Mouse (Mus musculus) small intestine, adult 2 months (tissue): Measurements from ENCODE around the gene Foxj1. TPM values are rescaled to one million over a fixed set of nuclear protein-coding genes. Genes with fewer than 3 reads are reported as not detected.

Experiments
- H3K27ac ChIP-seq: fragments of 200-500 bp; 2 replicates; pipeline ENCODE4 v1.5.1; 2012; ENCODE audit warnings: low read depth, low read length, control low read depth, inconsistent platforms; ENCODE audit not compliant: insufficient read depth
- H3K27me3 ChIP-seq: fragments of 200-500 bp; 2 replicates; pipeline ENCODE4 v1.6.1; 2012; ENCODE audit warnings: mild to moderate bottlenecking, moderate library complexity, low read length, inconsistent platforms; ENCODE audit not compliant: control insufficient read depth, insufficient read depth
- H3K36me3 ChIP-seq: fragments of 200-500 bp; 2 replicates; pipeline ENCODE4 v1.6.1; 2012; ENCODE audit warnings: mild to moderate bottlenecking, low read length, control low read depth, inconsistent platforms; ENCODE audit not compliant: control insufficient read depth, insufficient read depth
- H3K4me1 ChIP-seq: fragments of 200-500 bp; 2 replicates; pipeline ENCODE4 v1.6.1; 2012; ENCODE audit warnings: low read length, inconsistent platforms, mixed read lengths; ENCODE audit not compliant: control insufficient read depth, insufficient read depth, insufficient read length
- H3K4me3 ChIP-seq: fragments of 200-500 bp; 2 replicates; pipeline ENCODE4 v1.5.1; 2012; ENCODE audit warnings: low read depth, mild to moderate bottlenecking, control low read depth, inconsistent platforms, low read length, moderate library complexity
- CTCF ChIP-seq: fragments of 200-500 bp; IDR thresholded peaks from 2 replicates; pipeline ENCODE4 v1.5.1; 2012; ENCODE audit warnings: low read depth, mild to moderate bottlenecking, control low read depth, inconsistent platforms, low read length, moderate library complexity, mixed read lengths; ENCODE audit not compliant: insufficient replicate concordance, insufficient read length; ENCODE audit errors: extremely low read depth
- POLR2A ChIP-seq: fragments of 200-500 bp; IDR thresholded peaks from 2 replicates; pipeline ENCODE4 v1.6.1; 2012; ENCODE audit warnings: low read depth, mild to moderate bottlenecking, control low read depth, inconsistent platforms, low read length, moderate library complexity
- WGBS: fragments of 180-500 bp; shearing (Covaris S2); methylation state at CpG from one replicate; pipeline ENCODE4 v1.1.7; 2018; 5-methylcytosine and 5-hydroxymethylcytosine counted together
- polyA plus RNA-seq: library from polyadenylated mRNA; depleted of rRNA; stranded (reverse); fragments of >200 nt; gene quantifications from 2 replicates; pipeline ENCODE4 v1.2.3, GENCODE M21; 2012

Gene Foxj1
- polyA plus RNA-seq, 1 experiment: 0.19 TPM

- TF ChIP-seq CTCF (no peak), POLR2A (no peak)
- Histone ChIP-seq H3K4me3 (no peak overlapping the region), H3K4me1 (no peaks in the 10 kb centered on the region), H3K27ac (no peak overlapping the region), H3K36me3 (peaks cover 2% of the 10 kb centered on the region; the same call in 1 of the 2 replicates), H3K27me3 (no peaks in the 10 kb centered on the region)
- WGBS: 82% methylated on average over 12 of the region's 12 CpGs
Observed at GRCm38 (mm10) chr11:116359652-116360051, 24.5 kb upstream of the Foxj1 start.

- H3K27me3 ChIP-seq: no peaks in the 10 kb centered on the region
- 66% methylated on average over 15 of the region's 15 CpGs for WGBS
- no peak for TF ChIP-seq POLR2A
- no peak for TF ChIP-seq CTCF
- H3K27ac ChIP-seq: no peak overlapping the region
- no peak overlapping the region for H3K4me3 ChIP-seq
- no peaks in the 10 kb centered on the region; the same call in 1 of the 2 replicates for H3K4me1 ChIP-seq
- H3K36me3 ChIP-seq: peaks cover 2% of the 10 kb centered on the region; the same call in 1 of the 2 replicates
Observed at GRCm38 (mm10) chr11:116358926-116359637, 23.9 kb upstream of the Foxj1 start.

- TF ChIP-seq CTCF (no peak), POLR2A (no peak)
- Histone ChIP-seq H3K4me1 (peaks cover 10% of the 10 kb centered on the region), H3K27me3 (no peaks in the 10 kb centered on the region), H3K36me3 (peaks cover 2% of the 10 kb centered on the region; the same call in 1 of the 2 replicates), H3K27ac (no peak overlapping the region), H3K4me3 (no peak overlapping the region)
- WGBS: 71% methylated on average over 17 of the region's 17 CpGs
Observed at GRCm38 (mm10) chr11:116354521-116354920, 19.3 kb upstream of the Foxj1 start.

- H3K4me1 ChIP-seq: peaks cover 10% of the 10 kb centered on the region
- H3K4me3 ChIP-seq: no peak overlapping the region
- WGBS: 38% methylated on average over 8 of the region's 8 CpGs
- H3K27me3 ChIP-seq: no peaks in the 10 kb centered on the region
- H3K36me3 ChIP-seq: peaks cover 2% of the 10 kb centered on the region; the same call in 1 of the 2 replicates
- no peak for TF ChIP-seq CTCF
- TF ChIP-seq POLR2A: no peak
- peak overlapping the region; percentile 29; the same call in 1 of the 2 replicates for H3K27ac ChIP-seq
Observed at GRCm38 (mm10) chr11:116353535-116353934, 18.3 kb upstream of the Foxj1 start.

- Histone ChIP-seq H3K27ac (no peak overlapping the region), H3K27me3 (no peaks in the 10 kb centered on the region), H3K4me1 (peaks cover 10% of the 10 kb centered on the region), H3K4me3 (no peak overlapping the region), H3K36me3 (peaks cover 2% of the 10 kb centered on the region; the same call in 1 of the 2 replicates)
- no peak for TF ChIP-seq POLR2A
- 0 out of 2 replicates have a peak, but pooled peaks have one; percentile 29 for TF ChIP-seq CTCF
- 73% methylated on average over 5 of the region's 5 CpGs for WGBS
Observed at GRCm38 (mm10) chr11:116351294-116351693, 16.1 kb upstream of the Foxj1 start.

- H3K36me3 ChIP-seq: no peaks in the 10 kb centered on the region
- H3K4me1 ChIP-seq: peaks cover 2% of the 10 kb centered on the region; the same call in 1 of the 2 replicates
- 87% methylated on average over 5 of the region's 5 CpGs for WGBS
- no peak overlapping the region for H3K4me3 ChIP-seq
- H3K27me3 ChIP-seq: no peaks in the 10 kb centered on the region
- TF ChIP-seq POLR2A (no peak), CTCF (no peak)
- no peak overlapping the region for H3K27ac ChIP-seq
Observed at GRCm38 (mm10) chr11:116347955-116348354, 12.8 kb upstream of the Foxj1 start.

GRCm38 (mm10) chr11:116347012-116347411 lies 11.8 kb upstream of the Foxj1 start:
- H3K27ac ChIP-seq: no peak overlapping the region
- no peaks in the 10 kb centered on the region for H3K36me3 ChIP-seq
- 89% methylated on average over 7 of the region's 7 CpGs for WGBS
- H3K27me3 ChIP-seq: no peaks in the 10 kb centered on the region
- TF ChIP-seq POLR2A (no peak), CTCF (no peak)
- peaks cover 2% of the 10 kb centered on the region; the same call in 1 of the 2 replicates for H3K4me1 ChIP-seq
- no peak overlapping the region for H3K4me3 ChIP-seq
